Mouse (Mus musculus) cerebellum, adult 9-10 months (tissue): Measurements from ENCODE around the gene Creb3.
A peak's percentile ranks its signal among the peaks of the same experiment; 100 is the strongest.
"Not testable (repeated sequence)": the region's sequence is repeated elsewhere in the genome, so short reads cannot be mapped to it uniquely, and the experiment has no call there.

Experiments used
- DNase-seq: peaks from one replicate; pipeline ENCODE4 v3.0.0; 2022

Gene Creb3

DNA sequence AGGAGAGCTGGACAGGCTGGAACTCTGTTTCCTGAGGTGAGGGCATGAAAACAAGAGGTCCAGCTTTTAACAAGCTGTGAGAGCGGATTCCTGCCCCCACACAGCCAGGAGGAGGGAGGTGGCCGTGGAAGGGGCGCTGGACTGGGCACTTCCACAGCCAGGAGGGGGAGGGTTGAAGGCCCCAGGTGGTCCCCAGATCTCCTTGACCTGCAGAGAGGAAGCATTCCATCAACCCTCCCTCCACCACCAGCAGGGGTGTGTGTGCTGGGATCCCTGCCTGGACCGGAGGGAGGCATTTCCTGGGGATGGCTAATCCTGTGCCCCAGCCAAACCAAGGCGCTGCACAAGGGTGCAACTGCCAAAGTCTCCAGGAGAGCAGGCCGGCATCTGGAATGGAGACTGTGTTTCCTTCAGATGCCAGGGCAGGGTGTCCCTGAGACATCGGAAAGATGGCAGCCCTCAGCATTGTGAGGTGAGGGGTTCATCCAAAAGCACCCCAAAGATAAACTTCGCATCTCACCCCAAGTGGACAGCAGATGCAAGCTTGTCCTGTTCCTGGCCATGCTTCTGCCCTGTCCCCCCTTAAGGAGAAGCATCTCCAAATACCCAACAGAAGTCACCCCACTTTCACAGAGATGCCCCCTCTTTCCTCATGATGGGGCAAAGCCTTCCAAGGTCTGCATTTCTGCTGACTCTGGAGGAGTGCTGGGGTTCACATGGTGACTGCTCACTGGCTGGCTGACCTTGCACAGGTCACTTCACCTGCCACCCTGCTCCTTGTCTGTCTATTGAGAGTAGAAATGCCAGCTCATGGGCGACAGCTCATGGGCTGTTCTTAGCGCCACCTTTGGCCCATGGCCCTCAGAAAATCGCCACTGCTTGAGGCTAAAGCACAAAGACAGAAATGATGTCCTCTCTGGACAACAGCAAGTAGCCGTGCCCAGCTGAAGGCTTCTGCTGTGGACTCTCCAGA lies 22.6 kb downstream of the Creb3 start, which contains the start of gene Msmp:
Msmp (minus strand) TSS at position 51 of the 973 bp plus-strand sequence.
- peak; percentile 8 for DNase-seq

GRCm38 (mm10) chr4:43585682-43586081 lies 23.6 kb downstream of the Creb3 start:
- peak; percentile 0 for DNase-seq

GRCm38 (mm10) chr4:43586411-43586810 lies 24.3 kb downstream of the Creb3 start:
- DNase-seq, result peak; percentile 3

GRCm38 (mm10) chr4:43587681-43588080 lies 25.5 kb downstream of the Creb3 start:
- DNase-seq, result no peak

DNA sequence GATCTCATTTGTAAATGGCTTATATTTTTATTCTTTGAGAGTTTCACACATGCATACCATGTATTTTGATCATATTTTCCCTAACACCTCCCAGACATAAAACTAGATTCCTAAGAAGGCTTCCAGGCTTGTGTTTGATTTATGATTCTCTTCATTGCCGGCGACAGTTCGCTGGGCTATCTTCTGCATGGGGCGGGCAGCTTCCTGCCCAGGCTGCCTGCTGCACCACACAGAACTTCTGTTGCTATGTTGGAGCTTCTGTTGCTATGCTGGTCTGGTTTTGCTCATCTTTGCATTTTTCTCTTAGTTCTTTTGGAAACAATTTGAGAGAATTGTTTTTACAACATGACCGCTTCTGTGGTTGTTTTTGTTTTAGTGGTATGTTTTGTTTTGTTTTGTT lies 29.4 kb downstream of the Creb3 start:
- DNase-seq, result no peak

DNA sequence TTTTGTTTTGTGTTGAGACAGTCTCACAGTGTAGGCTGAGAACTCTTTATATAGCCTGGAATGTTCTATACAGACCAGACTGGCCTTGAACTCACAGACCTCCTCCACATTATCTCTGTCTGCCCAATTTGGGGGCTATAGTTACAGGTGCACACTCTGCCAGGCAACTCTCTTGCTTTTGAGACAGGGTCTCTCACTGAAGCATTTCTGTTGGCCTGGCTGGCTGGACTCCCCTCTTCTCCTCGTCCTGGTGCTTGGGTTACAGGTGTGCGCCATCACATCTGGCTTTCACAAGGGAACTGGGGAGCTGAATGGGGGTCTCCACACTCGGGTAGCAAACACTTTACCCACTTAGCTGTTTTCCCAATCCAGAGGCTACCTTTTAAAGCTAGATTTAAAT lies 29.8 kb downstream of the Creb3 start:
- no peak for DNase-seq

GRCm38 (mm10) chr4:43593453-43593852 lies 31.3 kb downstream of the Creb3 start:
- DNase-seq, result no peak

DNA sequence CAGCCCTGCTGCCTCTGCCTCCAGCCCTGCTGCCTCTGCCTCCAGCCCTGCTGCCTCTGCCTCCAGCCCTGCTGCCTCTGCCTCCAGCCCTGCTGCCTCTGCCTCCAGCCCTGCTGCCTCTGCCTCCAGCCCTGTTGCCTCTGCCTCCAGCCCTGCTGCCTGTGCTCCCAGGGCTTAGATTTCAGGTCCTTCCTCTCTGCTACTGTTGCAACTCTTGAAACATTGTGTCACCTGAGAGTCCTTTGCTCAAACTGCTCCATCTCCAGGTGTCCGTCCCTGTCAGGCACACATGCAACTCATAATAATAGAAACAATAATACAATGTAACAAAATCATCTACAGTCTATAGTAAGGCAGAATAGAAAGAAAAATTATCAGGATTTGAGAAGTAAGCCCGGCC lies 34.5 kb downstream of the Creb3 start:
- DNase-seq, result not testable (repeated sequence)

DNA sequence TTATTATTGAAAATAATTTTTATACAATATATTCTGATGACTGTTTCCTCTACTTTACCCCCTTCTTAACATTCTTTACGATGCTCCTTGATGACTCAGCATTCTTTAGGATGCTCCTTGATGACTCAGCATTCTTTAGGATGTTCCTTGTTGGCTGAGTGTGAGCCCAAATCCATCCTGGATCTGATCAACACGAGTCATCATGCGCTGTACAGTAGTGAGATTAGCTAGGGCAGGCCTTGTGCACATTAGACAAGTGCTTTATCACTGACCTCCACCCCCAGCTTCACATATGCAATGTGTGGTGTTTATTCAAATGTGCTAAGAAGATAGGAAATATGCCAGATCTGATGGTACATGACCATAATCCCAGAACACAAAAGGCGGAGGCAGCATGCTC lies 36.1 kb downstream of the Creb3 start:
- DNase-seq, result no peak

- DNase-seq, result no peak
Observed at GRCm38 (mm10) chr4:43598650-43599380, 36.7 kb downstream of the Creb3 start.

DNA sequence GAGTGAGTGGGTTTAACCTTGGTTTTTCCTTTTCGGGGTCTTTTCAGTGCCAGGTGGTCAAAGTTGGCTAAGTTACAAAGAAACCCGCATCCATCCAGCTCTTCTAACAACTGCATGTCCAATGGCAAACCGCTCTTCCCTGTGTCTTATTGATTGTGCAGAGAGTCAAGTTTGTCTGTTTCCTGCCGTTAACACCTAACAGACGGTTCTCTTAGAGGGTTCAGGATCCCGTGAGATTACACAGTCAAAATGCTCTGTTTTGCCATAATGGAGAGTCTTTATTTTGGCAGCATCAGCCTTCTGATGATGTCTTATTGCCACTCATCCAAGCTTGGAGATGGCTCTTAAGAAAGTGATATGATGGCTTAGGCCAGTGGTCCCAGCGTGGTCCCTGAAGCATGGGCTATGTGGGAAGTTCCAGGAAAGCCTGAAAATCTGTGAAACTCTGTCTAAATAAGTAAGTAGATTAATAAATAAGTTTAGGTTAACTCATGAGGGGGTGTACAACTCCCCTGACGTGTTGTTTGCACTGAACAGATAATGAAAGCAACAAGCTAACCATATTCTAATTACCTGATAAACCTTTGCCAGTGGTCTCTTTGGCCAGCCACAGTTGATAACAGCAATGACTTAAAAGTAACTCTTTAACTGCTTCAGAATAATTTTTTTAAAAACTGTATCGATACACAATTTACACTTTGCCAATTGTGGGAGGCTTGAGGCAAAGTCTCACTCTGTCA lies 38.2 kb downstream of the Creb3 start:
- DNase-seq, result no peak

DNA sequence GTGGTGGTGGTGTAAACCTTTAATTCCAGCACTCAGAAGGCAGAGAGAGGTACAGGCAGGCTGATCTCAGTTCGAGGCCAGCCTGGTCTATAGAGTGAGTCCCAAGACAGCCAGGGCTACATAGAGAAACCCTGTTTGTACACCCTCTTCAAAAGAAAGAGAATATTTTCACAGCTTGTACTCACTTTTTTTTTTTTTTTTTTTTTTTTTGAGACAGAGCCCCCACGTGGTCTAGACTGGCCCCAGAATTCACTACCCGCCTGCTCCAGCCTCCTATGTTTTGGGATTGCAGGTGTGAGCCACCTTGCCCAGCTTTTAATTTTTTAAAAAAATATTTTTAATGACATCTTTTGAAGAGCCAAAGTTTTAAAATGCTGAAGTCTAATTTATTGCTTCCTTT lies 42.0 kb downstream of the Creb3 start:
- DNase-seq, result no peak

- no peak for DNase-seq
Observed at GRCm38 (mm10) chr4:43604751-43605685, 42.9 kb downstream of the Creb3 start.

DNA sequence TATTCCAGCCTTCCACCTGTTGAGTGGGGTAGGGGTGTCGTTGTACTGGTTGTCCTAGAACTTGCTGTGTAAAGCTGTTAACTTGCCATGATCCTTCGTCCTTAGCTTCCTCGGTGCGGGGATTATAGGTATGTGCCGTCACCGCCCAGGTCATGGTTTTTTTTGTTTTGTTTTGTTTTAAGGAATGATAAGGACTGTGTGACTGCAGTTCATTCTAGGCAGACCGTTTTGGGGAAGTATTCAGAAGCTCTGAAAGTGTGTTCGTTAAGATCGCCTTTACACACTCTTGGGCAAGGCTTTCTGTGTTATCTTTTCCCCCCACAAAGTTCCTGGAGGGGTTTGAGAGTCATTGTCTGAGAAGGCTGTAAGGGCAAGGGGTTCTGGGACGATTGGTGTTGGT lies 50.4 kb downstream of the Creb3 start:
- DNase-seq, result no peak

GRCm38 (mm10) chr4:43613060-43613730 lies 51.1 kb downstream of the Creb3 start:
- DNase-seq, result no peak
